Mouse (Mus musculus): ENCODE results near the gene Olfr1248. TPM values are rescaled to one million over a fixed set of nuclear protein-coding genes. Genes with fewer than 3 reads are reported as not detected.

Gene Olfr1248
- not detected in 2 replicates for polyA plus RNA-seq (2012; rRNA removed; ENCODE audit: low replicate concordance)

DNA sequence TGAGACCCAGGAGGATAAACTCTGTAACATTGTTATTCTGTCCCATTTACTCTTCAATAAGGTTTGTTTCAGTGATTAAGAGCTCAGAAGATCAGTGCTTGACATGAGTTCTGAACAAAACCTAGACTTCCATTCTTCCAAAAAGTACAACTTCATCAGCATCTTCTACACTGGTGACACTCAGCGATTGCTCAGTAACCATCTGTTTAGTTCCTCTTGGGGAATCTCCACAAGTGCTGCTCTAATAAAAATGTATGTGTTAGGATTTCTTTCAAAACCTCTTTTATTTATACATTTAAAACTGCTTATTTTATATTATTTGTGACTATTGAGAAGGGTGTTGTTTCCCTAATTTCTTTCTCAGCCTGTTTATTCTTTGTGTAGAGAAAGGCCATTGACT is at the start of gene Olfr1248:
Olfr1248 (minus strand) TSS at position 101 of the 400 bp plus-strand sequence.

DNA sequence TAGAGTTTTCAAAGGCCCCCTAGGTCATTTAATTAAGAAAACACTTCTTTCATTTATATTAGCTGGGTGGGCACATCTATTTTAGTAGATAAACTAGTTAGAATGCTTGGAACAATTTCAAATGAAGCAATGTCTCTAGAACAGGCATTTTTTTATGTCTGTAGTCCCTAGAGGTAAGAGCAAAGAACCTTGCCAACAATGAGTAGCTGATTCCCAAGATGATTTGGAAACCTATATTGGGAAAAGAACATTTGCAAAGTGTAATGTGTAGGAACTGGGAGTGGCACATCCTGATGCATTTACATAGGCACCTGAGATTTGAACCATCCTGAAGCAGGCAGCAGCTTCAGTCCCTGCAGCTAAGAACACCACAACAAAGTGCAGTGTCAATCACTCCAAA is 43.3 kb upstream of the Olfr1248 start, which contains the start of gene Olfr1250:
Olfr1250 (minus strand) TSS at position 101 of the 400 bp plus-strand sequence.

DNA sequence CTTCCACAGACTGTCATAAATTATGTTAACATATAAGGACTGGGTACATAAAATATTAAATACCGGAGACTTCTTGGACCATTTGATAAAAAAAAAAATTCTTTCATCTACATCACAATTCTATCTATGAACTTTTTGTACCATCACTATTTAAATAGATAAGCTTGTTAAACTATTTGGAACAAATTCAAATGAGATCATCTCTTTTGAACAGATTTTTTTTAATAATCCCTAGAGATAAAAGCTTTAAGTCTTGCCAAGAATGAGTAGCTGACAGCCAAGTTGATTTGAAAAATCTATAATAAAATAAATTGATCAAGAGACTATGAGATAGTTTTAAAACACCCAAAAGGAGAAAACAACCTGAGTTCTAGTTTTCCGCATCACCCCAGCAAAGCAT is 16.8 kb upstream of the Olfr1248 start, which contains the start of gene Olfr1249:
Olfr1249 (minus strand) TSS at position 101 of the 400 bp plus-strand sequence.

DNA sequence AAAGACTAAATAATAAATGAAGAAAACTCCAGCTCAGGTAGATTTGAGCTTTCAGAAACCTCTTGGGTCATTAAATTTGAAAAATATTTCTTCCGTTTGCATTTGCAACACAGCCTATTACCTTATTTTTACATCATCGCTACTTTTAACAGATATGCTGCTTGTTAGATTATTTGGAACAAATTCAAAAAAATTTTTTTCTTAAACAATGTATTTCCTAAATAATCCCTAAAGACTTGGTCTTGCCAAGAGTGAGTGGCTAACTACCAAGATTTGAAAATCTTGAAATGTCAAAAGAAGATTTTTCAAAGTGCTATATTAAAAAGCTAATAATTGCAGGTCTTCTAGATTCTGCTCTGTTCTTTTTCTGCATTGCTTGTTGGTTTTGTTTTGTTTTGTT is 4.0 kb downstream of the Olfr1248 start, which contains the start of gene Olfr1247:
Olfr1247 (minus strand) TSS at position 101 of the 400 bp plus-strand sequence.

DNA sequence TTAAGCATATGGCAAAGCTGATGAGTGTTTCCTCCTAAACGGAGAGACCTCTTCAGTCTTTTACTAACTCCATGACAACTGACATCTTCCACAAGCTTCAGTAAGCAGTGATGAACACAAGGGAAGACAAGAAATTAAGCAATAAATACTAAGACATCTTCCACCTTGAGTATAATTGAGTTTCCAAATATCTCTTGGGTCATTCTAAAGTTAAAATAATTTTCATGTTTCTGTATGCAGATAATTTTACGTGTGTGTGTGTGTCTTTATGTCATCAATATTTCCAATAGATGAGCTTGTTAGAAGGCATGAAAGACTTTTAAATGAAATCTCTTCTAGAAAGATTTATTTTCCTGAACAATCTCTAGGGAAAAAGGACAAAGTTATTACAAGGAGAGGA is 25.0 kb downstream of the Olfr1248 start, which contains the start of gene Olfr1246:
Olfr1246 (minus strand) TSS at position 101 of the 400 bp plus-strand sequence.

DNA sequence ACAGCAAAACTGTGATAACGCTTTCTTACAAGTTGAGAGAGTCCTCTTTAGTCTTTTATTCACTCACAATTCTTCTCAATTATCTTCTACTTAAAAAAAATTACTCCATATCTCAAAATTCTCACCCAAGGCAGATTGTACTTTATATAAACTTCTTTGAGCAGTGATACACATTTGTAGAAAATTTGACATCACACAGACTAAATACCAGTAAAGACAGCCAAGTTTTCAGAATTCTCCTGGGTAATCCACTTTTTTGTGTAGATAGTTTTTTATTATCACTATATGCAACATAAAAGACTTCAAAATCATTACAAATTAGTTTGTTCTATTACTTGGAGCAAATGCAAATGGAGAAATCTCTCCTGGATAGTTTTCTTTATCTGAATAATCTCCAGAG is 39.7 kb downstream of the Olfr1248 start, which contains the start of gene Olfr1245:
Olfr1245 (minus strand) TSS at position 101 of the 400 bp plus-strand sequence.

Other genes with a start within 250 kb of the Olfr1248 start
- gene Olfr1238, start 208.6 kb downstream of the Olfr1248 start, polyA plus RNA-seq (2012; rRNA removed; ENCODE audit: low replicate concordance): not detected in 2 replicates
- gene Olfr1239, start 197.8 kb downstream of the Olfr1248 start, polyA plus RNA-seq (2012; rRNA removed; ENCODE audit: low replicate concordance): not detected in 2 replicates
- not detected in 2 replicates for gene Olfr1240, start 175.2 kb downstream of the Olfr1248 start, polyA plus RNA-seq (2012; rRNA removed; ENCODE audit: low replicate concordance)
- gene Olfr1241, start 131.1 kb downstream of the Olfr1248 start, polyA plus RNA-seq (2012; rRNA removed; ENCODE audit: low replicate concordance): not detected in 2 replicates
- not detected in 2 replicates for gene Olfr1242, start 119.9 kb downstream of the Olfr1248 start, polyA plus RNA-seq (2012; rRNA removed; ENCODE audit: low replicate concordance)
- gene Olfr1243, start 86.8 kb downstream of the Olfr1248 start, polyA plus RNA-seq (2012; rRNA removed; ENCODE audit: low replicate concordance): not detected in 2 replicates
- not detected in 2 replicates for gene Olfr1245, start 39.8 kb downstream of the Olfr1248 start, polyA plus RNA-seq (2012; rRNA removed; ENCODE audit: low replicate concordance)
- gene Olfr1246, start 25.1 kb downstream of the Olfr1248 start, polyA plus RNA-seq (2012; rRNA removed; ENCODE audit: low replicate concordance): not detected in 2 replicates
- not detected in 2 replicates for gene Olfr1247, start 4.1 kb downstream of the Olfr1248 start, polyA plus RNA-seq (2012; rRNA removed; ENCODE audit: low replicate concordance)
- gene Olfr1249, start 16.7 kb upstream of the Olfr1248 start, polyA plus RNA-seq (2012; rRNA removed; ENCODE audit: low replicate concordance): not detected in 2 replicates
- not detected in 2 replicates for gene Olfr1250, start 43.2 kb upstream of the Olfr1248 start, polyA plus RNA-seq (2012; rRNA removed; ENCODE audit: low replicate concordance)
- not detected in 2 replicates for gene Olfr1251, start 53.7 kb upstream of the Olfr1248 start, polyA plus RNA-seq (2012; rRNA removed; ENCODE audit: low replicate concordance)
- gene Olfr1252, start 106.8 kb upstream of the Olfr1248 start, polyA plus RNA-seq (2012; rRNA removed; ENCODE audit: low replicate concordance): not detected in 2 replicates
- not detected in 2 replicates for gene Olfr1253, start 138.8 kb upstream of the Olfr1248 start, polyA plus RNA-seq (2012; rRNA removed; ENCODE audit: low replicate concordance)
- gene Olfr1254, start 175.4 kb upstream of the Olfr1248 start, polyA plus RNA-seq (2012; rRNA removed; ENCODE audit: low replicate concordance): not detected in 2 replicates
- not detected in 2 replicates for gene Olfr1255, start 193.8 kb upstream of the Olfr1248 start, polyA plus RNA-seq (2012; rRNA removed; ENCODE audit: low replicate concordance)
- gene Olfr1256, start 223.3 kb upstream of the Olfr1248 start, polyA plus RNA-seq (2012; rRNA removed; ENCODE audit: low replicate concordance): not detected in 2 replicates
- gene Olfr48, start 230.0 kb upstream of the Olfr1248 start, polyA plus RNA-seq (2012; rRNA removed; ENCODE audit: low replicate concordance): not detected in 2 replicates

All from subcutaneous adipose tissue, adult 2 months (tissue).